Mouse (Mus musculus) retina, adult 2 months (tissue): ENCODE data around the gene Prss56.

Experiments used
- DNase-seq: peaks from one replicate; pipeline ENCODE4 v3.0.0-alpha.2; 2012; ENCODE audit warnings: low read depth, low spot score

Gene Prss56

GRCm38 (mm10) chr1:87183013-87183412 lies at the start of gene Prss56:
Gene Prss56 (plus strand): TSS chr1:87183313.
- DNase-seq = no peak

GRCm38 (mm10) chr1:87141550-87141949 lies 41.6 kb upstream of the Prss56 start:
- no peak for DNase-seq

DNA sequence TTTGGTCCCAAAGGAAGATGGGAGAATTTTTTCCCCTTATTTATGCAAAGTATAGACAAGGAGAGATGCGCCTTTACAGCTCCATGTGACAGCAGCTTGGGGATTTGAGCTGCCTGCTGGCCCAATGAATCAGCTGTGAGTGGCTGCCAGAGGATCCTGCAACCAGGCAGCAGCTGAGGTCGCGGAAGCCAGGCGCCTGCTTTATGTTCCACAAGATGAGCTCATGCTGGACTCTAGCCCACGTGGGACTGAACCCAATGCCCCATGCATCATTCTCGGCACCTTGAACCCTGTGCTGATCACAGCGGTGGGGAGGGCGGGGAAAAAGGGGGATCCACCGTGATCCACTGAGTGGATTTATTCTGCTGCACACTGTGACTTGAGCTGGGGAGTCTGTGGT lies 40.7 kb upstream of the Prss56 start:
- no peak for DNase-seq

DNA sequence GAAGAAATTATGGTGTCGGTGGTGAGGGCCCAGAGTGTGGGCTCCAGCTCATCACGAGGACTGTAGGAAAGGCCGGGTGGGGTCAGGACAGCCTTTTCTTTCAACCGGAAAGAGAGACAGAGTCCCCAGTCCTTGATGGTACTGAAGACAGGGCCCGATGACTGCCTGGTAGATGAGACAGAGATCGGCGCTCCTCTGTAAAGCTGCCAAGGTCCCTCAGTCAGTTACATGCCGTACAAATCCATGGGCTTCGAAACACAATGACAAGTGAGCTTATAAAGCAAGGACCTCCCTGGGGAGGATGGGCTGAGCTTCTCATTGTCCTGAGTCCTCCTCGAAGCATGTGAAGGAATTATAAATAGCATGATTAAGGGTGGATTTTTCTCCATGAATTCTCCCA lies 40.0 kb upstream of the Prss56 start:
- DNase-seq = no peak

DNA sequence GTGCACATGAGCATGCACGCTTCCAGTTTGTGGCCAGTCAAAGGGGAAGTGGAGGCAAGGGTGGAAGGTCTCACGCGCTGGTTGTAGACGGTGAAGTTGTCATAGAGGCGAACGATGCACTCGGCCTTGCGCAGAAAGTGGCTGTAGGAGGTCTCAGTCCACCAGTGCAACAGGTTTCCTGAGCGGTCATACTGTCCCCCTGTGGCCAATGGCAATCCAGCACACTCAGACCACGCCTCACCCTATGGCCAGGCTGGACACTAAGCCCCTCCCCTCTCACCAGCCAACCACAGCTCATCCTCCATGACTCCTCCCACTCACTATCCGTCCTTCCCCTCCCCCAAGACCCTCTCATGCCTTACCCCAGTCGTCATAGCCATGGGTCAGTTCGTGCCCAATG lies 33.7 kb upstream of the Prss56 start:
- no peak for DNase-seq

GRCm38 (mm10) chr1:87151286-87151685 lies 31.8 kb upstream of the Prss56 start:
- no peak for DNase-seq

- no peak for DNase-seq
Measured at GRCm38 (mm10) chr1:87153776-87154500, 29.2 kb upstream of the Prss56 start.

GRCm38 (mm10) chr1:87154501-87155120 lies 28.5 kb upstream of the Prss56 start:
- no peak for DNase-seq

GRCm38 (mm10) chr1:87155531-87156198 lies 27.4 kb upstream of the Prss56 start:
- no peak for DNase-seq

DNA sequence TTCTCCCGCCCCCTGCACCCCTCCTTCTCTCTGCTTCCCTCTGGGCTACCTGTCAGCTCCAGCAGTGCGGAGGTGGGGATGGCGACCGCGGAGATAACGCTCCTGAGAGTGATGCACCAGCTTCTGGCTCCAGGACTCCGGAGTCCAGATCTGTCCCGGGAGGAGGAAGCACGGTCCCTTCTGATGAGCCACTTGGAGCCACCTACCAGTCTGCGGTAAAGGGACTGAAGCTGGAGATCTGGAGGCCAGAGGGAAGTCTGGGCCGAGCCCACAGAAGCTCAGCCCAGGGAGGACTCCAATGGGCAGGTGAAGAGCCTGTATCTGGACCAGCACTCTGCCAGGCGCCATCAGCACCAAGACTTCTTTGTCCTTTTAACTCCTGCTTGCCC lies 26.9 kb upstream of the Prss56 start, which contains the start of gene Ecel1:
Gene Ecel1 (minus strand): TSS at position 323 of the 389 bp plus-strand sequence.
- no peak for DNase-seq

GRCm38 (mm10) chr1:87159396-87159795 lies 23.7 kb upstream of the Prss56 start:
- DNase-seq = no peak

DNA sequence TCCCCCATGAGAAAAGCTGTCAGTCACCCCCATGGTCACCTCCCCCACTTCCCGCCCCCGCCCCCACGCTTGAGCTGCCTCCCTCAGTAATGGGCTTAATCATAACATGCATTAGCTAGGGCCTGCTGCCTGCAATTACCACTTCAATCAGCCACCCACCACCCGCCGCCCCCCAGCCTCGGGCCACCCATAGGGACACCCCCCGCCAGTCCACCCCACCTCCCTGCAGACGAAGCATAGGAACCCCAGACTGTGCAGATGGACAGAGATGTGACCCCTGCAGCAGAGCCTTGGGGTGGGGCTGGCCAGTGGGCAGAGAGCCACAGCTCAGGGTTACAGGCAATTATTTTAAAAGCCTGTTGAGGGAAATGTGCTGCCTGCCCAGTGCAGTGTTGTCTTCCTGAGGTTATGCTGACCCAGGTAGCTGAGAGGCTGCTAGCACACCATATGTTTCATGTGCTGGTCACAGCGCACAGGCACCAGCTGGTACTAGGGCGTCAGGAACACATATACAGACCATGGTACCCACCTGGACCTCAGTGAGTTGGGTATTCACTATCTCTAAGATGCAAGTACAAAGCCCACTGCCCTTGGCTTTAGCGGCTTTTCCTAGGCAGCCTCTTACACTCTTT lies 18.8 kb upstream of the Prss56 start:
- DNase-seq = no peak

GRCm38 (mm10) chr1:87164796-87165184 lies 18.3 kb upstream of the Prss56 start:
- no peak for DNase-seq

- no peak for DNase-seq
Measured at GRCm38 (mm10) chr1:87170458-87170857, 12.7 kb upstream of the Prss56 start.

GRCm38 (mm10) chr1:87171312-87171711 lies 11.8 kb upstream of the Prss56 start:
- no peak for DNase-seq

- DNase-seq = no peak
Measured at GRCm38 (mm10) chr1:87172316-87172715, 10.8 kb upstream of the Prss56 start.

GRCm38 (mm10) chr1:87174006-87174955 lies 8.8 kb upstream of the Prss56 start:
- no peak for DNase-seq

GRCm38 (mm10) chr1:87175852-87176292 lies 7.2 kb upstream of the Prss56 start:
- no peak for DNase-seq

GRCm38 (mm10) chr1:87180896-87181295 lies 2.2 kb upstream of the Prss56 start:
- no peak for DNase-seq

GRCm38 (mm10) chr1:87183998-87184750 lies 1.1 kb downstream of the Prss56 start:
- no peak for DNase-seq
